ENCODE assay signal across 16 mouse cellular contexts in the genomic region with DNA sequence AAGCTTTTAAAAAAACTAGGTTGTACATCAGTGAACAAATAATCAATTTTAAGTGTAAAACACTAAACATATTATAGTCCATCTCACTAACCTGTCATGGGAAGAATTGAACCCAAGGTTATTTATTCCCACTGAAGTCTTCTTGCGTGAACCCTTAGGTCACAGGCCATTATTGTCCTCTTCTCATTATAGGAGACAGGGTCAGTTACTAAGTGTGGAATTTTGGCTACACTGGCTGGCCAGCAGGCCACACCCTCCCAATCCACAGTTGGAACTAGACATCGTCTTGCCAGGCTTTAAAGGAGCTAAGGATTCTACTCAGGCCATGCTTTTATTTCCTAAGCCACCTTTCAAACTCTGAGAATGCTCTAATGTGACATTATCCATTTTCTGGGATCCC.
"Had no signal": no experiment of that assay in that cellular context is flagged by ENCODE, and none has a peak within 500 bp of the region (broad histone marks: within the 10 kb centered on the region; RNA-seq: fewer than 3 reads in every experiment).

No protein-coding gene starts in this region.

- DNase-seq: lung, adult 18-20 months; lung, postnatal 14 days; lung, postnatal 36 days; midbrain, embryonic 14.5 days; right cerebral cortex, postnatal 14 days; thymus, adult 2 months; thymus, postnatal 25 days; thymus, postnatal 4 days had no signal

- H3K4me3 ChIP-seq: lung, embryonic 15.5 days; megakaryocyte, embryonic 14.5 days; midbrain, embryonic 12.5 days; neural tube, embryonic 12.5 days; stomach, embryonic 15.5 days had no signal

- H3K9me3 ChIP-seq: lung, embryonic 15.5 days; megakaryocyte, embryonic 14.5 days; midbrain, embryonic 12.5 days; neural tube, embryonic 12.5 days; stomach, embryonic 15.5 days had no signal

- H3K27ac ChIP-seq: lung, embryonic 15.5 days; macrophage; midbrain, embryonic 12.5 days; neural tube, embryonic 12.5 days; stomach, embryonic 15.5 days; stomach, postnatal 0 days had no signal

- H3K27me3 ChIP-seq: lung, embryonic 15.5 days; megakaryocyte, embryonic 14.5 days; midbrain, embryonic 12.5 days; neural tube, embryonic 12.5 days; stomach, embryonic 15.5 days had no signal

- H3K4me2 ChIP-seq: lung, embryonic 15.5 days; midbrain, embryonic 12.5 days; neural tube, embryonic 12.5 days; stomach, embryonic 15.5 days had no signal

- H3K9ac ChIP-seq: lung, embryonic 15.5 days; midbrain, embryonic 12.5 days; neural tube, embryonic 12.5 days; stomach, embryonic 15.5 days had no signal

- ATAC-seq: lung, postnatal 0 days had no signal
